Mouse (Mus musculus): ENCODE data around the gene Epb41l3. TPM values are rescaled to one million over a fixed set of nuclear protein-coding genes. Genes with fewer than 3 reads are reported as not detected.

Epb41l3 gene
- total and polyA plus RNA-seq, 3 experiments = not detected

- no peak overlapping the region for H3K27ac ChIP-seq (ENCODE audit: control insufficient read depth, low read depth, low read length)
- no peaks in the 10 kb centered on the region for H3K27me3 ChIP-seq (ENCODE audit: control insufficient read depth in 1 of 2, insufficient read depth in 2 of 2, low read length in 2 of 2)
- no peaks in the 10 kb centered on the region for H3K4me1 ChIP-seq (ENCODE audit: control insufficient read depth in 1 of 2, insufficient read depth in 2 of 2, low read length in 2 of 2)
- no peak overlapping the region for H3K4me3 ChIP-seq (ENCODE audit: control insufficient read depth in 1 of 2, insufficient read depth in 1 of 2, low read depth in 2 of 2, low read length in 2 of 2)
- no peak for DNase-seq (ENCODE audit: low read depth, low spot score)
- no peak overlapping the region for H3K9ac ChIP-seq (ENCODE audit: control insufficient read depth, low read depth, low read length, poor library complexity, severe bottlenecking)
- H3K36me3 ChIP-seq (ENCODE audit: control insufficient read depth in 1 of 2, insufficient read depth in 2 of 2, low read length in 2 of 2) = no peaks in the 10 kb centered on the region
- H3K79me2 ChIP-seq (ENCODE audit: control insufficient read depth, insufficient read depth, low read length, poor library complexity) = no peaks in the 10 kb centered on the region
- TF ChIP-seq GABPA (IDR thresholded peaks at IDR 0.05; ENCODE audit: low read depth, low read length) (no peak), ZMIZ1 (IDR thresholded peaks at IDR 0.05; ENCODE audit: low read depth, low read length) (no peak), USF2 (IDR thresholded peaks at IDR 0.05; ENCODE audit: borderline replicate concordance in 1 of 2, insufficient read depth in 1 of 2, low read depth in 1 of 2, low read length in 2 of 2) (no peak), USF1 (IDR thresholded peaks at IDR 0.05; ENCODE audit: low read depth, low read length) (no peak), TAL1 (IDR thresholded peaks at IDR 0.05; ENCODE audit: low read length) (no peak), SIN3A (IDR thresholded peaks at IDR 0.05; ENCODE audit: low read length) (no peak), TBP (IDR thresholded peaks at IDR 0.05; ENCODE audit: low read depth, low read length) (no peak), CHD2 (IDR thresholded peaks at IDR 0.05; ENCODE audit: low read length) (no peak), BHLHE40 (IDR thresholded peaks at IDR 0.05; ENCODE audit: borderline replicate concordance, low read depth, low read length) (no peak), UBTF (IDR thresholded peaks at IDR 0.05; ENCODE audit: borderline replicate concordance, insufficient read depth, low read depth, low read length) (no peak), CHD1 (IDR thresholded peaks at IDR 0.05; ENCODE audit: low read depth, low read length) (no peak), NELFE (IDR thresholded peaks at IDR 0.05; ENCODE audit: low read depth, low read length) (no peak)
- H3K9me3 ChIP-seq (replicated peaks; ENCODE audit: insufficient read depth, low read length) = no peaks in the 10 kb centered on the region
Observed at GRCm38 (mm10) chr17:69237172-69237571, 161.7 kb downstream of the Epb41l3 start.

GRCm38 (mm10) chr17:69238810-69239373, 163.4 kb downstream of the Epb41l3 start:
- Histone ChIP-seq H3K27ac (ENCODE audit: control insufficient read depth, low read depth, low read length) (no peak overlapping the region), H3K4me3 (ENCODE audit: control insufficient read depth in 1 of 2, insufficient read depth in 1 of 2, low read depth in 2 of 2, low read length in 2 of 2) (no peak overlapping the region), H3K27me3 (ENCODE audit: control insufficient read depth in 1 of 2, insufficient read depth in 2 of 2, low read length in 2 of 2) (no peaks in the 10 kb centered on the region), H3K4me1 (ENCODE audit: control insufficient read depth in 1 of 2, insufficient read depth in 2 of 2, low read length in 2 of 2) (no peaks in the 10 kb centered on the region), H3K36me3 (ENCODE audit: control insufficient read depth in 1 of 2, insufficient read depth in 2 of 2, low read length in 2 of 2) (no peaks in the 10 kb centered on the region), H3K9ac (ENCODE audit: control insufficient read depth, low read depth, low read length, poor library complexity, severe bottlenecking) (no peak overlapping the region), H3K9me3 (replicated peaks; ENCODE audit: insufficient read depth, low read length) (no peaks in the 10 kb centered on the region), H3K79me2 (ENCODE audit: control insufficient read depth, insufficient read depth, low read length, poor library complexity) (no peaks in the 10 kb centered on the region)
- DNase-seq (ENCODE audit: low read depth, low spot score) = no peak
- no peak for TF ChIP-seq CTCF (IDR thresholded peaks at IDR 0.05 in 2 of 3, conservative IDR thresholded peaks at IDR 0.05 in 1 of 3; ENCODE audit: control insufficient read depth in 1 of 3, insufficient read depth in 1 of 3, low read depth in 2 of 3, low read length in 3 of 3, poor library complexity in 1 of 3, severe bottlenecking in 1 of 3)
- TF ChIP-seq TCF12 (IDR thresholded peaks at IDR 0.05; ENCODE audit: low read depth, low read length) = no peak
- no peak for TF ChIP-seq KAT2A (conservative IDR thresholded peaks at IDR 0.05; ENCODE audit: low read depth, low read length)
- TF ChIP-seq MXI1 (IDR thresholded peaks at IDR 0.05; ENCODE audit: low read depth, low read length) = no peak
- no peak for TF ChIP-seq HCFC1 (IDR thresholded peaks at IDR 0.05; ENCODE audit: low read depth, low read length)
- no peak for TF ChIP-seq UBTF (IDR thresholded peaks at IDR 0.05; ENCODE audit: borderline replicate concordance, insufficient read depth, low read depth, low read length)
- no peak for TF ChIP-seq USF2 (IDR thresholded peaks at IDR 0.05; ENCODE audit: borderline replicate concordance in 1 of 2, insufficient read depth in 1 of 2, low read depth in 1 of 2, low read length in 2 of 2)
- no peak for TF ChIP-seq MAFK (IDR thresholded peaks at IDR 0.05; ENCODE audit: borderline replicate concordance, low read depth, low read length)
- no peak for TF ChIP-seq ZMIZ1 (IDR thresholded peaks at IDR 0.05; ENCODE audit: low read depth, low read length)
- no peak for TF ChIP-seq NELFE (IDR thresholded peaks at IDR 0.05; ENCODE audit: low read depth, low read length)
- no peak for TF ChIP-seq MEF2A (IDR thresholded peaks at IDR 0.05; ENCODE audit: extremely low read depth, insufficient replicate concordance, low read depth, low read length, poor library complexity, severe bottlenecking)
- no peak for TF ChIP-seq MAX (IDR thresholded peaks at IDR 0.05; ENCODE audit: low read length)
- no peak for TF ChIP-seq ZKSCAN1 (IDR thresholded peaks at IDR 0.05; ENCODE audit: low read depth, low read length)
- TF ChIP-seq POLR2AphosphoS2 (IDR thresholded peaks at IDR 0.05; ENCODE audit: low read length) = no peak
- TF ChIP-seq ETS1 (IDR thresholded peaks at IDR 0.05; ENCODE audit: low read depth, low read length) = no peak
- no peak for TF ChIP-seq SIN3A (IDR thresholded peaks at IDR 0.05; ENCODE audit: low read length)
- no peak for TF ChIP-seq ZC3H11A (IDR thresholded peaks at IDR 0.05; ENCODE audit: low read depth, low read length)

Data from MEL (cell line).